Mouse (Mus musculus): Measurements from ENCODE around the gene Zfp598. TPM values are rescaled to one million over a fixed set of nuclear protein-coding genes. Genes with fewer than 3 reads are reported as not detected.

Gene Zfp598
- total RNA-seq, 2 experiments from 2014 or later = 36.6 to 43.9 TPM

DNA sequence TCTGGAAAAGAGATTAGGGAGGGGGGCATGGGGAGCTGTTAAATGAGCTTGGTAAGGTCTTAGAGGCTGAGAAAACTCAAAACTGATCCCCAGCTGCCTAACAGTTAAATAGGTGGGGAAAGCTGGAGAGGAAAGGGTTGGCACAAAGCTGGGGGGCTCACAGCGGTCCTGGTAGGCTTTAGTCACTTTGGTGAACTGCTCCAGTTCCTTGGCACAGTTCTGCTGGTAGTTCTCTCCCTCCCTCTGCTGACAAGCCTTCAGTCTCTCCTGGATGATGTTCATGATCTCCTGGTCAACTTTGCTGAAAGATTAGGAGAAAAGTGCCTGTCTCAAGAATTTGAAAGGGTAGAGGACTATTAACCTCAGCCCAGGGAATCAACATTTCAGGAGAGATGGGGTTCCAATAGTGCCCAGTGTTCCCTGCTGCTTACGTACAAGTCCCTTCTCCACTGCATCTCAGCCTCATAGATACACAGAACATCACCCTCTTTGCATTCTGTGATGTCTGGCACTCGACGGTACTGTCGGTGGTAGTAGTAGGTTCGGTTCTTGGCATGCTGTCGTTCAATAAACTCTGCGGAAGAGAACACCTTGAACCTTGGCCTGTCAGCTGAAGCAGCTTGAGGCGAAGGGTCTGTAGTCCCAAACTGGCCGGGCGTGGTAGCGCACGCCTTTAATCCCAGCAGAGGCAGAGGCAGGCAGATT is 52.9 kb downstream of the Zfp598 start:
- TF ChIP-seq CTCF (conservative IDR thresholded peaks at IDR 0.05) = no peak
- DNase-seq (ENCODE audit: low spot score in 2 of 2) = no peak
- Histone ChIP-seq H3K27ac (no peak overlapping the region), H3K4me3 (peak overlapping the region; percentile 8; the same call in 1 of the 2 replicates)

DNA sequence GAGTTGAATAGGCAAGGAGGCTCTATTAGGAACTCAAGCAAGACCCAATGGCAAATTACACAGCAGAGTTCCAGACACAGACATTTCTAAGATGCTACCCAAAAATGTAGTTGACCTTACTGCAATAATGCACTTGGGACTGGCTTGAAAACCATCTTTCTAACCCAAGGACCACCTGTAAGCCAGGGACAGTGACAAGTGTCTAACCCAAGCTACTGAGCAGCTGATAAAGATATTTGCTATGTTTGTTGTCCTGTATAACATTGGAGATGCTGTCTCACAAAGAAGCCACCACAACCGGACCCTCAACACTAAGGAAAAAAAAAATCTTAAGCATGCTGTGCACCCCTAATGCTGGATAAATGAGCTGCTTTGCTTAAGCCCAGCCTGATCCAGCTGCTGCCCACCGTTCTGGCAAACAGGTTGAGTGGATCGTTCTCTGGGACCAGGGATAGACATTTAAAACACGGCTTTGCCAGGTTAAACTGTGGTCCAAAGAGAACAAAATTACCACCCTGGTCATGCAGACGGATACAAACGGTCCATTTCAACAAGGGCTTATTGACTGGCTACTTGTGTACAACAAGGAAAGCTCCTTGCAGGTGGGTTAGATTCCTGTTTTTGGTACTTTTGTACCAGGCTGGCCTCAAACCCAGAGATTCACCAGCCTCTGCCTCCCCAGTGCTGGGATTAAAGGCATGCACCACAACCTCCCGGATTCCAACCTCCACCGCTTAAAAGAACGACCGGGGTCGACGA is 53.8 kb downstream of the Zfp598 start:
- no peak for TF ChIP-seq CTCF (conservative IDR thresholded peaks at IDR 0.05)
- DNase-seq (ENCODE audit: low spot score in 2 of 2) = no peak
- Histone ChIP-seq H3K27ac (peak overlapping the region; percentile 98), H3K4me3 (peak overlapping the region; percentile 98)

DNA sequence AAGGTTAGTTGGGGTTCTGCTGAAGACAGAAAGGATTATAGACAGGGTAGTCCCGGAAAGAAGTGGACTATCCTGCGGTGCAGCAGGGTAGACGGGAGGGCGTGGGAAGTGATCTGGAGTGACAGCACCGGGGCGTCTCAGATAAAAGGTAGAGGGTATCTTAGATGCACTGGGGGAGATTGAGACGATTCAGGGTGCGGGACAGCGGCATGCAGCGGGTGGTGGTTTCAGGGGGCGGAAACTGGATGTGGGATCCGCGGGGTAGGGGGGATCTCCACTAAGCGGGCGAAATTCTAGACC is 54.3 kb downstream of the Zfp598 start:
- DNase-seq (ENCODE audit: low spot score in 2 of 2) = no peak
- no peak for TF ChIP-seq CTCF (conservative IDR thresholded peaks at IDR 0.05)
- H3K27ac ChIP-seq = peak overlapping the region; percentile 98
- peak overlapping the region; percentile 98 for H3K4me3 ChIP-seq

DNA sequence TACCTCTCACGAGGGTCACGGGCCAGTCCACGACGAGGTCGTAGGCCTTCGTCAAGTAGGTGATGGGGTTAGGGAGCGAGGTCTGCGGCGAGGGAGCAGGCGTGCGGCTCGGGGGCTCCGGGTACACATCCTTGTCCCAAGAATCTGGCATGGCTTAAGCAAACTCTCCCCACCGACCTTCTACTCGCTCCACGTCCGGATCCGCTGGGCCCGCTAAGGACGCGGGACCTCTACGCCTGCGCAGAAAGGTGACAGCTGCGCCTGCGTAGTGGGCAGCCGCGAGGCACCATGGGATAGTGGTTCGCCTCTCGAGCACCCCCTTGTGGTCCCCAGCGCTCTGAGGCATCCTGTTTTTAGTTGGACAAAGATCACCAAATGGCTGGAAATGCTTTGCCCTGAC is 54.7 kb downstream of the Zfp598 start, which contains the start of gene Ndufb10:
Ndufb10 (minus strand) TSS at position 295 of the 400 bp plus-strand sequence.
- H3K27ac ChIP-seq = peak within 1 kb of the TSS; percentile 98
- H3K4me3 ChIP-seq = peak within 1 kb of the TSS; percentile 98
- peak; percentile 94 to 99 for DNase-seq (ENCODE audit: low spot score in 2 of 2)
- peak; percentile 95 for TF ChIP-seq CTCF (conservative IDR thresholded peaks at IDR 0.05)

DNA sequence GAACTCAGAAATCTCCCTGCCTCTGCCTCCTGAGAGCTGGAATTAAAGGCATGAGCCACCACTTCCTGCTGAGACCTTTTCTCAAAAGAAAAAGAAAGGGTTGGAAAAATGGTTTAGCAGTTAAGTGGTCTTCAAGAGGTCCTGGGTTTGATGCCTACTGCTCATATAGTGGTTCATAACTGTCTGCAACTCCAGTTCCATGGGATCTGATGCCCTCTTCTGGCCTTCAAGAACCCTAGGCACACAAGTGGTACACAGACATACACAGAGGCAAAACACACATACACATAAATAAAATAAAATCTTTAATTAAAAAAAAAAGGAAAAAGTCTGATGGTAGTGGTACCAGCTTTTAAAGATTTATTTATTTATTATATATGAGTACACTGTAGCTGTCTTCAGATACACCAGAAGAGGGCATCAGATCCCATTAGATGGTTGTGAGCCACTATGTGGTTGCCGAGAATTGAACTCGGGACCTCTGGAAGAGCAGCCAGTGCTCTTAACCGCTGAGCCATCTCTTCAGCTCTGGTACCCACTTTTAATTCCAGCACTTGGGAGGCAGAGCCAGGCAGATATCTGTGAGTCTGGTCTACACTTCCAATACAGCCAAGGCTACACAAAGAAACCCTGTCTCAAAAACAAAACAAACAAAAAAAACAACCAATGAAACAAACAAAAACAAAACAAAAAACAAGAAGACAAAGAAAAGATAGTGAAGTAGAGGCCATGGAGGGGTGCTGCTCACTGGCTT is 56.3 kb downstream of the Zfp598 start:
- TF ChIP-seq CTCF (conservative IDR thresholded peaks at IDR 0.05) = peak; percentile 50
- Histone ChIP-seq H3K4me3 (no peak overlapping the region), H3K27ac (no peak overlapping the region)
- no peak for DNase-seq (ENCODE audit: low spot score in 2 of 2)

DNA sequence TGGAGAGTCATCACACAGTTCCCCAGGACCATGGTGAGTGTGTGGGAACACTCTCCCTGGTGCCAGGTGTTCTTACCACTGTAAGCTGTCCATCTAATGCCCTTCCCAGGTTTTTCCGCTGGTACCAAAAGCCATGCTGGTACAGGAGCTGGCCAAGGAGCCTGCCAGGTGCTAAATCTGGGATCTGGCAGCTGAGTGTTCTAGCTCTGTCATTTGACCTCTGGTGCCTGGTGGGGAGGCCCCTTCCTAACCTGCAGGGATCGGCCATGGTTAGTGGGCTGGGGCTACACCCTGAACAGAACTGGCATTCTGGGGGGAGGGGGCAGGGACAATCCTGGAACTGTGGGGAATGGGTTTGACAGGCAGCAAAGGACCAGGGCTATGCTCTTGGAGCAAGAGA is 58.1 kb downstream of the Zfp598 start, which contains the start of gene Rpl3l:
Rpl3l (plus strand) TSS at position 203 of the 400 bp plus-strand sequence.
- DNase-seq (ENCODE audit: low spot score in 2 of 2) = no peak
- no peak within 1 kb of the TSS for H3K27ac ChIP-seq
- no peak for TF ChIP-seq CTCF (conservative IDR thresholded peaks at IDR 0.05)

DNA sequence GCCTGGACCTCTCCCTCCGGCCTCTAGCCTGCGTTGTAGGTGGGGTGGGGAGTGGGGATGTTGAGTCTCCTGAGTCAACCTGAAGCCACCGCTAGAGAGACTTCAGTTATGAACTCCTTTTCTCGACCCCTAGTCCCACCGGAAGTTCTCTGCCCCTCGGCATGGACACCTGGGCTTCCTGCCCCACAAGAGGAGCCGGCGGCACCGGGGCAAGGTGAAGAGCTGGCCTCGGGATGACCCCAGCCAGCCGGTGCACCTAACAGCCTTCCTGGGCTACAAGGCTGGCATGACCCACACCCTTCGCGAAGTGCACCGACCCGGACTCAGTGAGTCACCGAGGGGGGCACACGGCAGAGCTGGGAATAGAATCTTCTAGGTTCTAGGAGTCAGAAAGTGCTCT is 58.7 kb downstream of the Zfp598 start:
- DNase-seq (ENCODE audit: low spot score in 2 of 2) = no peak
- no peak overlapping the region for H3K27ac ChIP-seq
- no peak overlapping the region for H3K4me3 ChIP-seq
- no peak for TF ChIP-seq CTCF (conservative IDR thresholded peaks at IDR 0.05)

More for the DNA sequence above, 58.1 kb downstream of the Zfp598 start, which contains the start of gene Rpl3l:
- H3K4me3 ChIP-seq = no peak within 1 kb of the TSS

DNA sequence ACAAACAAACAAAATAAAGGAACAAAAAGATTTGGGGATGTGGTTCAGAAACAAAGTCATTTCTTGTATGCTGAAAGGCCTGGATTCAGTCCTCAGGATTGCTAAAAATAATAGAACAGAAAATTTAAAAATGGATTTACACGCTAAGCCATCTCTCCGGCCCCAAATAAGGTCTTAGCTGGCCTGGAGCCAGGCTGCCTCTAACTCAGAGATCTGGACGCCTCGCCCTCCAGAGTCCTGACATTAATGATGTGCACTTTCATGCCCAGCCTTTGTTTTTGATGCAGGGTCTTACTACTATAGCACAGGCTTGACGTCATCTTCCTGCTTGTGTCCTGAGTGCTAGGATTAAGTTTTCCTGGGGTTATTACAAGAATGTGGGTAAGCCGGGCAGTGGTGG is 59.6 kb downstream of the Zfp598 start:
- DNase-seq (ENCODE audit: low spot score in 2 of 2) = no peak
- Histone ChIP-seq H3K4me3 (no peak overlapping the region), H3K27ac (no peak overlapping the region)
- no peak for TF ChIP-seq CTCF (conservative IDR thresholded peaks at IDR 0.05)

DNA sequence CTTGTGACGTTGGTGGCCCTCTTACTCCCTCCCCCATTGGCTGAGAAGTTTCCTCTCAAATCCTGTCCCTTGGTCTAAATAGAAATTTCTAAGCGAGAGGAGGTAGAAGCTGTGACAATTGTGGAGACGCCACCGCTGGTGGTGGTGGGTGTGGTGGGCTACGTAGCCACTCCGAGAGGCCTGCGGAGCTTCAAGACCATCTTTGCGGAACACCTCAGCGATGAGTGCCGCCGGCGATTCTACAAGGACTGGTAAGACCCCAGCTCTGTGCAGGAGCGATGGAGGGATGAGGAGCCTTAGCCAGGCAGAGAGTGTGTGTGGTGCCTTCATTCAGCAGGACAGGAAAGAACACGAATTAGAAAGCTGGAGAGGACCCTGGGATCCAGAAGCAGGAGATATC is 61.3 kb downstream of the Zfp598 start:
- Histone ChIP-seq H3K4me3 (no peak overlapping the region), H3K27ac (no peak overlapping the region)
- TF ChIP-seq CTCF (conservative IDR thresholded peaks at IDR 0.05) = no peak
- no peak for DNase-seq (ENCODE audit: low spot score in 2 of 2)

Other genes starting within 250 kb of the Zfp598 start
- gene Eci1, start 243.0 kb upstream of the Zfp598 start, total RNA-seq (2021) = 10 to 100 TPM; 30.7 to 35.5 TPM
- gene Dnase1l2, start 226.6 kb upstream of the Zfp598 start, total RNA-seq (2021) = 10 to 100 TPM in 1 of 2 experiments, 1 to 10 TPM in 1; 5.4 to 10.7 TPM
- 10 to 100 TPM; 34.0 to 39.4 TPM for gene E4f1, start 199.4 kb upstream of the Zfp598 start, total RNA-seq (2021)
- 10 to 100 TPM; 58.2 to 62.7 TPM for gene Pgp, start 199.3 kb upstream of the Zfp598 start, total RNA-seq (2021)
- 1 to 10 TPM; 2.0 to 2.3 TPM for gene Bricd5, start 195.8 kb upstream of the Zfp598 start, total RNA-seq (2021)
- 10 to 100 TPM; 36.0 to 44.9 TPM for gene Mlst8, start 190.6 kb upstream of the Zfp598 start, total RNA-seq (2021)
- gene Caskin1, start 181.1 kb upstream of the Zfp598 start, total RNA-seq (2021) = 100 to 1,000 TPM; 153 to 158 TPM
- gene Traf7, start 141.7 kb upstream of the Zfp598 start, total RNA-seq (2021) = 10 to 100 TPM; 87.9 to 95.5 TPM
- 10 to 100 TPM; 78.2 to 82.2 TPM for gene Rab26, start 135.5 kb upstream of the Zfp598 start, total RNA-seq (2021)
- gene Pkd1, start 119.9 kb upstream of the Zfp598 start, total RNA-seq (2021) = 10 to 100 TPM; 87.0 to 93.3 TPM
- gene Tsc2, start 37.1 kb upstream of the Zfp598 start, total RNA-seq (2021) = 100 to 1,000 TPM; 192 to 223 TPM
- 1 to 10 TPM; 6.2 to 6.8 TPM for gene Nthl1, start 37.0 kb upstream of the Zfp598 start, total RNA-seq (2021)
- 10 to 100 TPM; 41.9 to 44.1 TPM for gene Slc9a3r2, start 19.4 kb upstream of the Zfp598 start, total RNA-seq (2021)
- gene Npw, start 11.2 kb upstream of the Zfp598 start, total RNA-seq (2021) = 1 to 10 TPM; 2.0 to 2.3 TPM
- gene Syngr3, start 20.3 kb downstream of the Zfp598 start, total RNA-seq (2021) = 100 to 1,000 TPM; 146 to 155 TPM
- gene Gfer, start 26.5 kb downstream of the Zfp598 start, total RNA-seq (2021) = 10 to 100 TPM; 22.3 to 22.4 TPM
- 1 to 10 TPM; 3.3 to 3.4 TPM for gene Noxo1, start 26.5 kb downstream of the Zfp598 start, total RNA-seq (2021)
- gene Tbl3, start 38.0 kb downstream of the Zfp598 start, total RNA-seq (2021) = 10 to 100 TPM; 30.9 to 32.8 TPM
- under 1 TPM in 1 of 2 experiments, not detected in 1; 0.56 TPM for gene Rnf151, start 48.4 kb downstream of the Zfp598 start, total RNA-seq (2021)
- 100 to 1,000 TPM; 302 to 315 TPM for gene Rps2, start 48.4 kb downstream of the Zfp598 start, total RNA-seq (2021)
- gene Ndufb10, start 54.8 kb downstream of the Zfp598 start, total RNA-seq (2021) = 100 to 1,000 TPM; 210 to 227 TPM
- gene Rpl3l, start 58.1 kb downstream of the Zfp598 start, total RNA-seq (2021) = under 1 TPM; 0.38 to 0.61 TPM
- 10 to 100 TPM; 32.0 to 40.8 TPM for gene Msrb1, start 67.0 kb downstream of the Zfp598 start, total RNA-seq (2021)
- not detected for gene Hs3st6, start 83.3 kb downstream of the Zfp598 start, total RNA-seq (2021)
- gene Meiob, start 134.6 kb downstream of the Zfp598 start, total RNA-seq (2021) = not detected
- gene Hagh, start 170.5 kb downstream of the Zfp598 start, total RNA-seq (2021) = 100 to 1,000 TPM; 135 to 137 TPM
- gene Fahd1, start 180.7 kb downstream of the Zfp598 start, total RNA-seq (2021) = 10 to 100 TPM; 21.1 to 22.4 TPM
- under 1 TPM in 1 of 2 experiments, not detected in 1; 0.34 TPM for gene Igfals, start 196.3 kb downstream of the Zfp598 start, total RNA-seq (2021)
- gene Nubp2, start 216.7 kb downstream of the Zfp598 start, total RNA-seq (2021) = 10 to 100 TPM; 34.3 to 35.8 TPM
- 10 to 100 TPM; 43.6 to 45.0 TPM for gene Spsb3, start 217.0 kb downstream of the Zfp598 start, total RNA-seq (2021)
- 10 to 100 TPM; 66.9 to 72.7 TPM for gene Eme2, start 225.4 kb downstream of the Zfp598 start, total RNA-seq (2021)
- gene Mrps34, start 225.4 kb downstream of the Zfp598 start, total RNA-seq (2021) = 10 to 100 TPM; 80.4 to 85.1 TPM
- gene Nme3, start 226.8 kb downstream of the Zfp598 start, total RNA-seq (2021) = 10 to 100 TPM; 60.1 to 63.7 TPM